Mouse (Mus musculus) spleen, postnatal 14 days (tissue): ENCODE data around the gene Cnn2.
"Not testable (repeated sequence)": the region's sequence is repeated elsewhere in the genome, so short reads cannot be mapped to it uniquely, and the experiment has no call there.

Experiments used
- DNase-seq, 2 experiments: peaks; one replicate each; pipeline ENCODE4 v3.0.0; 2021 to 2022; ENCODE audit warnings: low spot score in 2 of 2

The Cnn2 gene

DNA sequence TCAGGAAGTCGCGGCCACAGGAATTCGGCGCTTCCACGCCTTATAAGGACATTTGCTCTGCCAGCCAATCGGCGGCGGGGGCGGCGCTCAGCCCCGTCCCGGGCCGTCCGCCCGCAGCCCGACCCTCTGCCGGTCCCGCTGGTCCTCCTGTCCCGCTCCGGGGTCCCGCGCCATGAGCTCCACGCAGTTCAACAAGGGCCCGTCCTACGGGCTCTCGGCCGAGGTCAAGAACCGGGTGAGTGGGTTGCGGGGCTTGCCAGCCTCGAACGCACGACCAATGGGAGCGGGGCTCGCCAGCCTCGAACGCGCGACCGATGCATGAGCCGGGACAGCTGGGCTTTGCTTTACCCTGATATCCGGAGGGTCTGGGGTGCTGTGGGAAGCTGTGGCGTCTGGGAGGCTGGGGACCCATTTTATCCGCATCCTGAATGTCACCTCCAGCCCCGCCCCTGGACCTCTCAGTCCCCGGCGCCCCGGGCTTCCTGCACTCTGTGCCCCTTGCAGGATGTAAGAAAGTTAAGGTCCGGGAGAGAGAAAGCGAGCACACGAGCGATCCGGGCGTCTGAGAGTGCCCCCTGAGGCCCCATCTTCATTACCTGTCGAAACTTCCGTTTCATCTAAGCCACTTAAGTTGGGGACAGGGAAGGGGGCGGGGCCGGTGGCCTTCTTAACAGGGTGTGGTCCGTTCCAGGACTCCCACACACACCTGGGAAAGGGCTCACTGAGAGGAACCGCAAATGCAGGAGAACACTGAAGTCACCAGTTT, at the start of gene Cnn2:
Gene Cnn2, plus strand, starts transcription at position 79 of the 766 bp plus-strand sequence.
- peak in 1 of 2 experiments; percentile 49 for DNase-seq

DNA sequence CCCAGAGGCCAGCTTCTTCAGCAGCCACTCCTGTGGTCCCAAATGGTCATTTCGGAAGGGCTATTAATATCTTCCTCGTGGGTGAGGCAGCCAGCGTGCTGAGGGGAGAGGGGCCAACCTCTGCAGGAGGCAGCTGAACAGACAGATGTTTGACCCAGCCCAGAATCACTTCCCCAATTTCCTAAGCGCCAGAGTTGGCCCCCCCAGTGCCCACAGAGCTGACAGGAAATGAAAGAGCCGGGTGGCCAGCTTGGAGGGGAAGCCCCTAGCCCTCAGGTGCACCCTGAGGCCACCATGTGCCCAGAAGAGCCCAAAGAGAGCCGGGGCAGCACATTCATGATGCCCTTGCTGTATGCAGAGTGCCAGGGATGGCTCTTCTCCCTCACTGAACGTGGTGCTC, 47.6 kb upstream of the Cnn2 start:
- peak; percentile 55 to 69 for DNase-seq

GRCm38 (mm10) chr10:79942988-79943387, 45.4 kb upstream of the Cnn2 start:
- DNase-seq, result no peak

DNA sequence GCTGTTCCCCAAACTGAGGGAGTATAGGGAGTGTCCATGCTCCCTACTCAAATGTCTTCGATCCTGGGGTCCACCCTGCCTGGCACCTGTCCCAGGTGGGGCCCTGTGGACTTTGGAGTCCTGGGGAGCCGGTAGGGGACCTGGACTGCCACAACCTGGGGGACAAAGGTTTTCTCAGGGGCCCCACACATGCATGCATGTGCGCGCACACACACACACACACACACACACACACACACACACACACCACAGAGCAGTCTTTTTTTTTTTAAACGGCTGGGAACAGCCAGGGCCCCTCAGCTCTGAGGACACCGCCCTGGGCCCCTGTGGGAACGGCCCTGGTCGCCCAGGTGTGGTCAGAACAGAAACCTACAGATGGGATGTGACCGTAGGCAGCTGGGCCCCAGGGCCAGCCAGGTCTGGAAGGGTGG, 44.9 kb upstream of the Cnn2 start:
- no peak for DNase-seq

DNA sequence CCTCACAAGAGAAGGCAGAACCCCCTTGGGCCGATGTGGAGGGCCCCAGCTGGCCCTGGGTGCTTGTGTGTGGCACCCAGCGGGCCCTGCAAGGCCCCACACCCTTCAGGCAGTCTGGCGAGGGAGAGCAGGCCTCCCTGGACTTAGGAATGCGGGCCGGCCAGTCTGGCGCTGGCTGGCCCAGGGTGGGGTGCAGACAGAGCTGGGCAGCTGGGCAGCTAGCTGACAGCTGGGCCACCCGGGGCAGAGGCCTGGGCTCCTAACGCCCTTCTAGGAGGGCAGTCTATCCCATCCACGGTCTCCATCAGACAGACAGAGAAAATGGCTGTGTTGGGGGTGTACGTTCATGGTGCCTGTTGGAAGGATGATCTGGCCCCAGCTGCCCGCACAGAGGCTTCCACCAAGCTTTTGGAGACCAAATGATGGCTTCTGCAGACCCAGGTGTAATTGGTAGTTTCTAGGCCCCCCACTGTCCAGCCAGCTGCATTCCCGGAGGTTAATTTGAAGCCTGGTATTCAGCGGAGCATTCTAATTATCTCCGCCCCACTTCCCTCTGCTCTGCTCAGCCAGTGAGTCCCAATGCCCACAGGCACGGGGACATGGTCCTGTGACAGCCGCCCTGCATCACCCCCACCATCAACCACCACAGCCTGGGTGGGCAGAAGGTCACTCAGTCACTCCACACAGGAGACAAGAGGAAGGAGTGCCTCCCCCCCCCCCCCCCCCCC, 42.7 kb upstream of the Cnn2 start:
- no peak for DNase-seq

- no peak for DNase-seq
These were observed 41.5 kb upstream of the Cnn2 start for GRCm38 (mm10) chr10:79946752-79947322.

- DNase-seq, result no peak
These were observed 40.9 kb upstream of the Cnn2 start for GRCm38 (mm10) chr10:79947502-79947901.

DNA sequence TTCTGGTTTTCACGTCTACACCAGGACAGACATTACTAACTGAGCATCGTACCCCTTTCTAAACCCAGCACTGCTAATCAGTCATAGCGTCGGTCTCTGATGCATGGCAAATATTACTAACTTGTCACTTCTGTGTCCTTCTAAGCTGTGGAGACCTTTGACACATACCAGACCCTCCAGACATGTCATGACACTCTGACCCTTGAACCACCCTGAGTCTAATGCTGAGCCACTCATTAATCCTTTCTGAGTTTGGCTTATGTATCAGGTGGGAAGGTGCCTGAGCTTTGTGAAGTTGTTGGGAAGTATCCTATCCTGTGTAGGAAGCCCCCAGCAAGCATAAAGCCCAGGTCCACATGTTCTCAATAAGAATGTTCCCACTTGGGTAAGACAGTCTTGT, 38.5 kb upstream of the Cnn2 start:
- no peak for DNase-seq

DNA sequence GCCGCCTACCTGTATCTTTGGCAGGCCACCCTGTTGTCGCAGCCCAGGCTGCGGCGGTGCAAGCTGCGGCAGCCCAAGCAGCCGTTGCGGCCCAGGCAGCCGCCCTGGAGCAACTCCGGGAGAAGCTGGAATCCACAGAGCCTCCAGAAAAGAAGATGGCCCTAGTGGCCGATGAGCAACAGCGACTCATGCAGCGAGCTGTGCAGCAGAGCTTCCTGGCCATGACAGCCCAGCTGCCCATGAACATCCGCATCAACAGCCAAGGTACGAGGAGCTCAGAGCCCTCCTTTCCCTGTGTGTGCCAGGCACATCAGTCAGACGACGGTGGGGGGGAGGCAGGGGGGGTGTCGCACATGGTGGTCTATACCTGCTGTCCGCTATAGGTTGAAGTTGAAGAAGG, 37.7 kb upstream of the Cnn2 start:
- no peak for DNase-seq

DNA sequence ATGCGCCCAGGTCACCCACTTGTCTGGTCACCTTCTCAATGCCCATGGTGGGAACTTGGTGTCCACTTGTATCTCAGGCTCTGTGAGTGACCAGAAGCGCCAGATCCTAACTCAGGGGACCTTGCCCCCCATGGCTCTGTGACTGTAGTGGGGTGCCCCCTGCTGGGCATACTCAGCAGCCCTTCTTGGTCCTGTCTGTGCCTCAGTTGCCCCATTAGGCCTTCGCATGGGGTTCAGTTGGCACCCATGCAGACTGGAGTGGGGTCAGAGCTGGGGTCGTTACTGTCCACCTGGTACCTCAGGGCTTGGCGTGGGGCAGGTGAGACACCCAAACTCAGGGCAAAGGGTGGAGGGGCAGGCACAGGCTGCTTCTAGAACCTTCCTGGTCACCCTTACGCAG, 34.4 kb upstream of the Cnn2 start:
- DNase-seq, result peak in 1 of 2 experiments; percentile 54

DNA sequence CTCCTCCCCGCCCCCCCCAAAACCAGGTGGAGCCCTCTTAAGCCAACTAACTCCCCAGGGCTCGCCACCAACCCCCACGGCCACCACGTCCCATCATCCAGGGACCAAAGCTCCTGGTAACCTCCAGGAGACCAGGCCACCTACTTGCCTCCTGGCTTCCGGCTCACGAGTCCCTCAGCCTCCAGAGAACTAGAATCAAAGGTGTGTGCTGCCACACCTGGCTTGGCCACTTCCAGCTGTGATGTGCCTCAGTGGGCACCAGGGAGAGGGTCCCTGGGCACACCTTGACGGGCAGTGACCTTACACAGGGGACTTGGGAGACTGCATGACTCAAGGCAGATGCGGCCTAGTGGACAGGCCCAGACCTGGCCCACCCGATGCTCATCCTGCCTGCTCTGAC, 32.7 kb upstream of the Cnn2 start:
- DNase-seq, result no peak

GRCm38 (mm10) chr10:79956643-79957154, 31.7 kb upstream of the Cnn2 start:
- DNase-seq, result no peak

DNA sequence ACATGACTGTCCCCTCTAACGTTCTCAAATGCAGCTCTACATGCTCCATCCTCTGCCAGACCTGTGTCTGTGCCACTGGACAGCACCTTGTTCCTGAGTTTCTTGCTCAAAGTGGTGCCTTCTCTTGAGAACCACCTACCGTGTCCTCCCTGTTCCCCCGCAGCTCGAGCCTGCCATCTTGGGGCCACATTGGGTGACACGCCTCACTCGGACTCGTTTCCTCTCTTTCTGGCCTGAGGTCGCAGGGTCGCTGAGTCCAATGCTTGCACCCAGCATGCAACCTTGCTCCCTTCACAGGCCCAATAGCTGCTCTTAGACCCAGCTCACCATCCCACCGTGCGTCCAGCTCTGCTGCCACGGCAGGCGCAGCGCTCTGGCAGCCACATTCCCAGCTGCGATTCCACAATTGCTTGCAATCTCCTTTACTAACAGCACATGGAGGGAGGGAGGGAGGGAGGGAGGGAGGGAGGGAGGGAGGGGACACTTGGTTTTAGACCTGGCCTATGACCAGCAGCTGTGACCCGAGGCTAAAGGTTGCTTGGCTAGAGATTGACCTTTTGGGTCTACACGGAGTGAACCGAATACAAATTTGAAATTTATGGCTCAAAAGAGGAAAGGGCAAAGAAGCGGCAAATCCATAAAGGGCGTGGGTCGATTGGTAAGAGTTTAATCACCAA, 30.1 kb upstream of the Cnn2 start:
- DNase-seq, result peak; percentile 75 to 88

DNA sequence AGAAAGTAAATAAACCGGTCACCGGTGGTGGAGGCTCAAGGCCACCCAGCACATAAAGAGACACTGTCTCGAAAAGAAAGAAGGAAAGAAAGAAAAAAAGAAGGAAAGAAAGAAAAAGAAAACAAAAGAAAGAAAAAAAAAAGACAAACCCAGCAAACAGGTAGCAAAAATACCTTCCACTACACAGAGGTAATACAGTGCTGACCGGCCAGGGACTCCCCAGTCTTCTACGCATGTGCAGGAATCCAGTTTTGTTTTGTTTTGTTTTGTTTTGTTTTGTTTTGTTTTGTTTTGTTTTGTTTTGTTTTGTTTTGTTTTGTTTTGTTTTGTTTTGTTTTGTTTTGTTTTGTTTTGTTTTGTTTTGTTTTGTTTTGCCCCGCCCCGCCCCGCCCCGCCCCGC, 29.0 kb upstream of the Cnn2 start:
- not testable (repeated sequence) for DNase-seq

- peak; percentile 100 for DNase-seq
These were observed 28.4 kb upstream of the Cnn2 start, which contains the start of gene Wdr18 for GRCm38 (mm10) chr10:79959847-79960601. Gene Wdr18 (plus strand): TSS chr10:79960152.

DNA sequence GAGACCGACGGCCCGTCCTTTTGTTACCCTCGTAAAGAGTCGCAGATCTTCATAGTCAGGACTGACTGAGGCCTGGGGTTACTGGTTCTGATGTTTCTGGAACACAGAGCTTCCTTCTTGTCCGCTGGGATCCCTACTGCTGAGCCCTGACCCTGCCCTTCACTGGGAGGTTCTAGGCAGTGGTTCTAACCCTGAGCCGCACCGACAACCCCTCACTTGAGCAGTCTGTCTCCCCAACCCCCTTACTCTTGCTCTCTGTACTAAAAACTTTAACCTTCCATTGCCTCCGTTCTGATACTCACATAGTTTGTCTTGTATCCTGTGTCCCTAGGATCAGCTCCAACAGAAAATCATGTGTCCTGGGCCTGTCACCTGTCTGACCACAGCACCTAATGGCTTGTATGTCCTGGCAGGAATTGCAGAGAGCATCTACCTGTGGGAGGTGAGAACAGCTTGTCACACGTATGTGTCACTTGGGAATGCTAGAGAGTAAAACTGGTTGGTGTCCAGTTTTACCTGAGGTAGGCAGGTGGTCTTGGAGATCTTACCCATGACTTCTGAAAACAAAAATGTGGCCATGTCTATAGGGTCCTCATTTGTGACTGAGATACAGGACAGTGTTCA, 27.6 kb upstream of the Cnn2 start:
- no peak for DNase-seq

GRCm38 (mm10) chr10:79964727-79965126, 23.7 kb upstream of the Cnn2 start:
- DNase-seq, result no peak

GRCm38 (mm10) chr10:79965325-79965724, 23.1 kb upstream of the Cnn2 start:
- DNase-seq, result no peak

GRCm38 (mm10) chr10:79966886-79967400, 21.4 kb upstream of the Cnn2 start:
- DNase-seq, result no peak

- DNase-seq, result no peak
These were observed 20.2 kb upstream of the Cnn2 start for GRCm38 (mm10) chr10:79968181-79968580.
